Comparison of ENCODE assay signal across 22 mouse cellular contexts in genomic region chr2:145515956-145516355, GRCm38 (mm10).
"Had no signal": no experiment of that assay in that cellular context is flagged by ENCODE, and none has a peak within 500 bp of the region (broad histone marks: within the 10 kb centered on the region; RNA-seq: fewer than 3 reads in every experiment).

No protein-coding gene starts in this region.

- H3K4me3 ChIP-seq: heart, embryonic 10.5 days; heart, embryonic 12.5 days; hindbrain, embryonic 13.5 days; hindbrain, embryonic 15.5 days; layer of hippocampus, adult 2 months; left cerebral cortex, adult 2 months; limb, embryonic 10.5 days; limb, embryonic 12.5 days had no signal

- H3K9me3 ChIP-seq: heart, embryonic 10.5 days; heart, embryonic 12.5 days; hindbrain, embryonic 13.5 days; hindbrain, embryonic 15.5 days; limb, embryonic 10.5 days; limb, embryonic 12.5 days had no signal

- ATAC-seq: hindbrain, postnatal 0 days; intestine, embryonic 16.5 days had no signal

- H3K4me2 ChIP-seq: heart, embryonic 12.5 days; hindbrain, embryonic 13.5 days; hindbrain, embryonic 15.5 days; limb, embryonic 12.5 days; liver, embryonic 11.5 days had no signal

- H3K36me3 ChIP-seq: heart, embryonic 10.5 days; heart, embryonic 12.5 days; hindbrain, embryonic 13.5 days; hindbrain, embryonic 15.5 days; limb, embryonic 10.5 days; limb, embryonic 12.5 days had no signal

- H3K4me1 ChIP-seq: heart, embryonic 10.5 days; hindbrain, embryonic 13.5 days; limb, embryonic 10.5 days; limb, embryonic 12.5 days had no signal

- H3K27me3 ChIP-seq: heart, embryonic 12.5 days; hindbrain, embryonic 13.5 days; hindbrain, embryonic 15.5 days; limb, embryonic 12.5 days had no signal

- H3K9ac ChIP-seq: heart, embryonic 12.5 days; hindbrain, embryonic 13.5 days; hindbrain, embryonic 15.5 days; limb, embryonic 12.5 days had no signal

- H3K27ac ChIP-seq: heart, embryonic 10.5 days; hindbrain, embryonic 13.5 days; hindbrain, embryonic 15.5 days; hindbrain, postnatal 0 days; layer of hippocampus, adult 2 months; left cerebral cortex, adult 2 months; limb, embryonic 10.5 days; limb, embryonic 12.5 days had no signal

- DNase-seq: gastrocnemius, postnatal 14 days; gastrocnemius, postnatal 36 days; heart, adult 18-20 months; heart, postnatal 14 days; heart, postnatal 36 days; kidney, adult 18-20 months; kidney, adult 8-10 months; kidney, postnatal 10 days; kidney, postnatal 25 days; kidney, postnatal 4 days; liver had no signal
